Mouse (Mus musculus) adrenal gland, adult 18-20 months (tissue): ENCODE results near the gene Wwc2. TPM values are rescaled to one million over a fixed set of nuclear protein-coding genes. Genes with fewer than 3 reads are reported as not detected.
A peak's percentile ranks its signal among the peaks of the same experiment; 100 is the strongest.

Source experiments
- DNase-seq, 2 experiments: peaks; one replicate each; pipeline ENCODE4 v3.0.0; 2021 to 2022; ENCODE audit warnings: low spot score in 2 of 2
- total RNA-seq, 2 experiments: library from RNA; stranded (reverse); gene quantifications; 1 replicate in 1 of 2; 2 replicates in 1 of 2; pipeline ENCODE4 v1.2.3; 2021

Wwc2 gene
- total RNA-seq, 2 experiments from 2014 or later: 22.1 to 24.3 TPM

DNA sequence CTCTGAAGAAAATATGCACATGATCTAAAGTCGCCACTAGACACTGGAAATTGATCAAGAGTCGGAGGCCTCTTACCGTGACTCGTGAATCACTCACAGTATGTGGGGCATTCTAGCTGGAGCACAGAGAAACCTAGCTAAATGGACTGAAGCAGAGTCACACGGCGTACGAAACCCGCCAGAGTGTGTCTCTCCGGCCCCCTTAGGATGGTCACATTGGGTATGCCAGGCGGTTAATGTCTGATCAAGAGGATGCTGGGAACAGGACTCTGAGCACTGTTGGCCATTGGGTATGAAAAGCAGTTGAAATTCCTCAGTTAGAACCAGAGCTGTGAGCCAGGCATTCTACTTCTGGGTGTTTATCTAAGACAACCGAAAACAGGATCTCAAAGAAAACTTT lies 81.0 kb downstream of the Wwc2 start:
- no peak for DNase-seq

- no peak for DNase-seq
Observed at GRCm38 (mm10) chr8:47907056-47907455, 83.7 kb downstream of the Wwc2 start.

GRCm38 (mm10) chr8:47906142-47906541 lies 84.6 kb downstream of the Wwc2 start:
- no peak for DNase-seq

- no peak for DNase-seq
Observed at GRCm38 (mm10) chr8:47905256-47905655, 85.5 kb downstream of the Wwc2 start.

DNA sequence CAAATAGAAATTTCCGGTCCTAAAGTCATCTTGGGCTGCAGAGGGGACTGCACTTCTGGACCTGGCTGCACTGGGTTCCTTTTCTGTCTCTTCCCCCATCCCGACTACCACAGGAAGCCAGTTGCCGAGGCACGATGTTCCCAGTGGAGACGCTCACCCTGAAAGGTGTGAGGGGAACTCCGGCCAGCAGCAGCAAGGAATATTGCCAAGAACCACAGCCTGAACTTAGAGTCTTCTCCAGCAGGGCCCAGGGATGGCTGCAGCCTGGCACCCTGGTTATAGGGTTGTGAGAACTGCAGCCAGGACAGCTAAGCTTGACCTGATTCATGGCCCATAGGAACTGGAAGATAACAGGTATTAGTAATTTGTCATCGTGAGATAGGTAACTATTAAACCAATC lies 86.7 kb downstream of the Wwc2 start:
- no peak for DNase-seq

- DNase-seq: no peak
Observed at GRCm38 (mm10) chr8:47902704-47903103, 88.0 kb downstream of the Wwc2 start.

DNA sequence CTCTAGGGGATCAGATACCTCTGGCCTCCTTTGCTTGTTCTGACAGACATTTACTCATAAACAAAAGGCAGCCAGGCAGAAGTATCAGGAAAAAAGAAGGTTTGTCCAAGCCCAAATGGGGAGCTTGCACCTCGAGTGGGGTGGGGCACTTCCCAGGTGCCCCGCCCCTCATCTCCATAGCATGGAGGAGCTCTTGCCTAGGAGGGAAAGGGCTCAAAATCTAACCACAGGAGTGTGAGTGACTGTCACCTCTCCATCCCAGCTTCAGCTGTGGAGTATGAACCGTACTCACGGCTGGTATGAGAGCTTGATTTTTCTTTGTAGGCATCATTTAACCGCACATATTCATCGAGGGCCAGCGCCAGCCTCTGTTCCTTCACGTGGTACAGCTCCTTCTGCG lies 90.4 kb downstream of the Wwc2 start:
- DNase-seq: no peak

- DNase-seq: no peak
Observed at GRCm38 (mm10) chr8:47899891-47900290, 90.8 kb downstream of the Wwc2 start.

DNA sequence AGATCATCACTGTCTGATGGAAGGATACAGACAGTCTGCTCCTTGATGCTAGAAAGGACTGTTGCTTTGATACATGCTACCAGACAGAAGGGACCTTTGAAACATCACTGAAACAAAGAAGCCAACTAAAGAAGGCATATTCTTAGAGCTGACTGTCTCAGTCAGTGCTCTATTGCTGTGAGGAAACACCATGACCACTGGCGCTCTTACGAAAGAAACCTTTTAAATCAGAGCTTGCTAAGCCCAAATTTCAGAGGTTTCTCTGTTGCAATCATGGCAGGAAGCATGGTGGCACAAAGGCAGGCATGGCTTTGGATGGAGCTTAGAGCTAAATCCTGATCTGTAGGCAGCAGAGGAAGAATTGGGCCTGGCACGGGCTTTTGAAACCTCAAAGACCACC lies 98.3 kb downstream of the Wwc2 start:
- DNase-seq: no peak

DNA sequence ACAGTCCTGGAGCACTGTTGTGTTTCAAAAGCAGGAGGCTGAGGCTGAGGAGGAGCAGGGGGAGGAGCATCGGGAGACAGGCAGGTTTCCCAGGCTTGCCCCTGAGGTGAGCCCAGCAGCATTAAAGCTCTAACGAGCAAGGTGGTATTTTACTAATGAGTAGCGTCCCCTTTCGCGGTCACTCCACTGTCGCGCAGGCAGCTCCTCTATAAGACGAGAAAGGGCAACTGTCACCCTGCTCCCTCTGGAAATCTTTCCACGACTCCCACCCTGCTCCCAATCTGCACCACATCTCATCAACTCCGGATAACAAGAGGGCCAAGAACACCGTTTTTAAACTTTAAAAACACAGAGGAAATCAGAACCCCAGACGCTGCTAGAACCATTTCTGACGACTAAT lies 99.1 kb downstream of the Wwc2 start:
- no peak for DNase-seq

- no peak for DNase-seq
Observed at GRCm38 (mm10) chr8:47890814-47891210, 99.9 kb downstream of the Wwc2 start.

GRCm38 (mm10) chr8:47889936-47890813 lies 100.5 kb downstream of the Wwc2 start:
- no peak for DNase-seq

DNA sequence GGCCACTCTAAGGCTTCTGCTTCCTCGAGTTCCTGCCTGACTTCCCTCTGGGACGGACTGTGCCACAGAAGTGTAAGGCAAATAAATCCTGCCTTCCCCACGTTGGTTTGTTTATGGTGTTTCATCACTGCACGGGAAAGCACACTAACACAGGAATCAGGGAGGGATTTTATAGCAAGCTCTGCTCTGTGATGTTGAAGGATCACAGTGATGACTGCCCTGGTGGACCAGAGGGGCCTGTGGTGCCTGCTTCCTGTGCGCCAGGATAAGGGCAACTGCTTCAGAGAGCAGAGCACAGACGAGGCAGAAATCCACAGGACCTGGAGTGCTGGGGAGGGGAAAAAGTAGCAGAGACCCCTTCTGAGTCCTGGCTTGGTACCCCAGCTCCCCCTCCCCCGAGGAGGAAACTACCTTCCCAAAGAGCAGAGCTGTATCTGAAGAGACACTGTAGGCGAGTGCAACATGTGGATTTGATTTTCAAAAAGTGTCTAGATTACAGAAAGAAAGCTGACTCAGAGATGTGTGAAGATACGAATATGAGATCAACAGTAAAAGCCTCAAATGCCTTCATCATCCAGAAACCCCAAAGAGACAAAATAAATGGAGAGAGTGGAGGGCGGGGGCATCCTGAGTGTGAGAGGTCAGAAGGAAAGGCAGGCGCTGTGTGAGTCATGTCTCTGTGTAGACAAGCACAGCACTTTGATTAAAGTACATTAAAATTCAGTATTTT lies 101.7 kb downstream of the Wwc2 start:
- no peak for DNase-seq

- no peak for DNase-seq
Observed at GRCm38 (mm10) chr8:47884306-47884705, 106.4 kb downstream of the Wwc2 start.

GRCm38 (mm10) chr8:47883739-47884138 lies 107.0 kb downstream of the Wwc2 start:
- DNase-seq: no peak

GRCm38 (mm10) chr8:47878516-47878915 lies 112.2 kb downstream of the Wwc2 start:
- DNase-seq: no peak

- no peak for DNase-seq
Observed at GRCm38 (mm10) chr8:47875865-47876264, 114.9 kb downstream of the Wwc2 start.

DNA sequence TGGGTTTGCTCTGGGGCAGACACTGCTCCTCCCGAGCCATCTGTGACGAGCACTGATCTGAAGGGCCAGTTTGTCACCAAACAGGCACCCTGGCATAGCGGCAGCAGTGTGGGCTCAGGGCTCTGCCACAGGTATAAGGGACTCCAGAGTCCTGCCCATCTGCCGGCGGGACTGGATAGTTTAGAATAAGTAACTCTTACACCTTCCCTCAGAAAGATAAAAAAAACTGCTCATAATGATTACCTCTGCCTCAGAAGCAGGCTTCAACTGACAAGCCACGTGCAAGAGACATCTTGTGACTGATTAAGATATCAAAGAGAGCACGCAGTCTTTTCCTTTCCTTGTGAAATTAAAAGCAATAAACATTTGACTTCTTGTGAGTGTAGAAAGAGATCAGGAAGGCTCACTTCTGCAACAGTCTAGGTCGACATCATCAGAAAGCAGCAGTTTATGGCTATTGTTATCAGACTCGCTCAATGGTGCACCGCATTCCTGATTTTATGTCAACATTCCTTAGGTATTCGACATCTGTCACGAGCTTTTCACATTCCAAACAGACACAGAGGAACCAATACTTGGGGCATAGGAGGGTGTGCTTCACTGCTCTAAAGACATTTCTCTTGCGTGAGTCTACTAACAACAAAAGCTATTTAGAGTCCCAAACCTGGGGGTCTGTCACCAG lies 116.1 kb downstream of the Wwc2 start:
- no peak for DNase-seq

- peak in 1 of 2 experiments; percentile 33 for DNase-seq
Observed at GRCm38 (mm10) chr8:47872361-47873107, 118.2 kb downstream of the Wwc2 start.

- peak; percentile 85 to 86 for DNase-seq
Observed at GRCm38 (mm10) chr8:47867067-47867466, 123.7 kb downstream of the Wwc2 start.

- no peak for DNase-seq
Observed at GRCm38 (mm10) chr8:47866568-47866967, 124.2 kb downstream of the Wwc2 start.
